ENCODE assay signal across 15 mouse cellular contexts in genomic region chr15:97050436-97050835, GRCm38 (mm10). TPM values are rescaled to one million over a fixed set of nuclear protein-coding genes. Genes with fewer than 3 reads are reported as not detected.
DNase-seq lines count a peak whose midpoint lies in the region; ATAC-seq and TF ChIP-seq lines count a peak whose summit lies in the region.
"Had no signal": no experiment of that assay in that cellular context is flagged by ENCODE, and none has a peak within 500 bp of the region (broad histone marks: within the 10 kb centered on the region; RNA-seq: fewer than 3 reads in every experiment).

No protein-coding gene starts in this region.

- no peak for ATAC-seq in heart, embryonic 12.5 days (ENCODE audit: insufficient number of reproducible peaks, low FRiP score)

- H3K4me2 ChIP-seq in heart, embryonic 12.5 days: peak overlapping the region; percentile 46
- H3K4me2 ChIP-seq: midbrain, embryonic 11.5 days had no signal

- H3K27ac ChIP-seq in heart, embryonic 12.5 days (ENCODE audit: poor library complexity, severe bottlenecking): peak overlapping the region; percentile 74
- peak overlapping the region; percentile 81 for H3K27ac ChIP-seq in embryonic facial prominence, embryonic 10.5 days (replicated peaks)
- no peak overlapping the region for H3K27ac ChIP-seq in cerebellum, adult 2 months (ENCODE audit: insufficient read depth, low read length)

- 28% methylated on average over 12 of the region's 12 CpGs for WGBS in heart, embryonic 12.5 days
- WGBS in embryonic facial prominence, embryonic 10.5 days: 57% methylated on average over 12 of the region's 12 CpGs
- WGBS in cerebellum, adult 2 months: 65% methylated on average over 12 of the region's 12 CpGs

- no peak for TF ChIP-seq POLR2A in cerebellum, adult 2 months (IDR thresholded peaks at IDR 0.05; ENCODE audit: borderline replicate concordance, insufficient read depth, low read length)

- no peak for TF ChIP-seq CTCF in cerebellum, adult 2 months (IDR thresholded peaks at IDR 0.05; ENCODE audit: borderline replicate concordance, insufficient read depth, low read depth, low read length)

- H3K9me3 ChIP-seq in heart, embryonic 12.5 days (replicated peaks): peaks cover 12% of the 10 kb centered on the region
- peaks cover 22% of the 10 kb centered on the region for H3K9me3 ChIP-seq in embryonic facial prominence, embryonic 10.5 days

- no peaks in the 10 kb centered on the region for H3K36me3 ChIP-seq in heart, embryonic 12.5 days
- peaks cover 3% of the 10 kb centered on the region; the same call in 1 of the 2 replicates for H3K36me3 ChIP-seq in embryonic facial prominence, embryonic 10.5 days (replicated peaks)
- H3K36me3 ChIP-seq: hindbrain, embryonic 10.5 days had no signal

- H3K4me1 ChIP-seq in heart, embryonic 12.5 days (replicated peaks): peaks cover 56% of the 10 kb centered on the region
- peaks cover 43% of the 10 kb centered on the region for H3K4me1 ChIP-seq in embryonic facial prominence, embryonic 10.5 days
- no peaks in the 10 kb centered on the region for H3K4me1 ChIP-seq in cerebellum, adult 2 months (ENCODE audit: control insufficient read depth, insufficient read depth, low read length)

- peak; percentile 18 to 25 for DNase-seq in adrenal gland, adult (ENCODE audit: inconsistent age in 2 of 2, low spot score in 1 of 2)
- DNase-seq in adrenal gland, postnatal 4 days (ENCODE audit: low spot score in 2 of 2): no peak
- no peak for DNase-seq in heart, adult 8-10 months (ENCODE audit: low spot score)
- peak; percentile 46 for DNase-seq in embryonic facial prominence, embryonic 10.5 days (ENCODE audit: low spot score)
- peak; percentile 27 for DNase-seq in heart, postnatal 4 days
- no peak for DNase-seq in frontal cortex, postnatal 36 days (ENCODE audit: low spot score in 2 of 2)
- DNase-seq in cerebellum, adult 2 months: no peak
- DNase-seq: cerebellum, adult 18-20 months; kidney, postnatal 14 days; layer of hippocampus, adult 9-11 months; lung, postnatal 36 days had no signal

- H3K4me3 ChIP-seq in heart, embryonic 12.5 days: no peak overlapping the region
- 0 out of 2 replicates have a peak overlapping the region, but pooled peaks have one; percentile 1 for H3K4me3 ChIP-seq in embryonic facial prominence, embryonic 10.5 days
- no peak overlapping the region for H3K4me3 ChIP-seq in cerebellum, adult 2 months (replicated peaks; ENCODE audit: insufficient read depth, low read depth, low read length)
- H3K4me3 ChIP-seq: hindbrain, embryonic 10.5 days had no signal

- no peaks in the 10 kb centered on the region for H3K27me3 ChIP-seq in heart, embryonic 12.5 days (replicated peaks)
- no peaks in the 10 kb centered on the region for H3K27me3 ChIP-seq in embryonic facial prominence, embryonic 10.5 days (replicated peaks; ENCODE audit: low read depth, poor library complexity, severe bottlenecking)
- H3K27me3 ChIP-seq in cerebellum, adult 2 months (ENCODE audit: control insufficient read depth, insufficient read depth, low read length): peaks cover 2% of the 10 kb centered on the region; the same call in 1 of the 2 replicates

- peak overlapping the region; percentile 47; the same call in 1 of the 2 replicates for H3K9ac ChIP-seq in heart, embryonic 12.5 days

RNA-seq across cellular contexts. Expression of gene Slc38a4, which starts 5.3 kb away (rescaled TPM):
- total RNA-seq in adrenal gland, postnatal 4 days (2021): 10 to 100 TPM; 30.2 to 62.8 TPM
- 159 and 174 TPM in 2 replicates for polyA plus RNA-seq in heart, embryonic 12.5 days (2016; fragmentation: Nextera tagmentation; extraction: Ambion mirVana)
- total RNA-seq in heart, adult 8-10 months (2022): 1 to 10 TPM; 3.0 to 5.3 (median 3.7) TPM
- 53.5 and 57.2 TPM in 2 replicates for polyA plus RNA-seq in embryonic facial prominence, embryonic 10.5 days (2016; fragmentation: Nextera tagmentation; extraction: Ambion mirVana)
- total RNA-seq in heart, postnatal 4 days (2021): 10 to 100 TPM; 76.1 to 79.8 TPM
- polyA plus RNA-seq in cerebellum, adult 2 months (2012; rRNA removed): 0.13 TPM in 2 replicates
- total RNA-seq: neutrophil, adult 5-6 weeks had no signal

Comparison
In these comparisons a context has a peak if more than half of its experiments do, and no peak if none do; other contexts are left out.
1. DNase-seq: peak in adrenal gland, adult (2 of 2), embryonic facial prominence, embryonic 10.5 days (single experiment) and heart, postnatal 4 days (single experiment); none in adrenal gland, postnatal 4 days (0 of 2), heart, adult 8-10 months (single experiment), frontal cortex, postnatal 36 days (0 of 2) and cerebellum, adult 2 months (0 of 2).
2. RNA of gene Slc38a4, which starts 5.3 kb away (total RNA-seq): 76.1 to 79.8 TPM in heart, postnatal 4 days and 30.2 to 62.8 TPM in adrenal gland, postnatal 4 days; 3.0 to 5.3 TPM in heart, adult 8-10 months; every median in the first group is over 4 times any median in the second.